Mouse (Mus musculus) lung, embryonic 15.5 days (tissue): ENCODE measurements around the gene Krt7. TPM values are rescaled to one million over a fixed set of nuclear protein-coding genes. Genes with fewer than 3 reads are reported as not detected.
A peak's percentile ranks its signal among the peaks of the same experiment; 100 is the strongest.

Experiments
- microRNA counts: library from miRNA; unstranded; fragments of <30 nt; microRNA quantifications from one replicate; lab custom pipeline; 2016
- microRNA-seq: library from miRNA; unstranded; fragments of <30 nt; microRNA quantifications from one replicate; pipeline ENCODE4, GENCODE M21; 2016
- polyA plus RNA-seq: library from polyadenylated mRNA; unstranded; fragments of >200 nt; fragmentation: Nextera tagmentation; extraction: Ambion mirVana; gene quantifications from 2 replicates; pipeline ENCODE4 v1.2.1, GENCODE M21; 2015

Krt7 gene
- polyA plus RNA-seq, 1 experiment from 2014 or later, result 158 TPM

MicroRNAs within 50 kb of the gene (microRNA counts, 519-probe panel; counts per million panel counts)
- microRNA mmu-miR-1941-3p (lab: Ali Mortazavi, UCI) (2,445 counts per million, percentile 45 among the panel's probes with 10 or more counts), microRNA mmu-miR-1941-5p (lab: Ali Mortazavi, UCI) (1,606 counts per million, percentile 8 among the panel's probes with 10 or more counts)

Small RNA genes within 50 kb of the gene (microRNA-seq; reads per million reads assigned to microRNA genes)
- gene Mir1941, result 1.3 reads per million

Other genes starting within 250 kb of the Krt7 start
- gene Acvr1b, start 237.0 kb upstream of the Krt7 start, polyA plus RNA-seq, result 5.9 and 6.0 TPM in 2 replicates
- 6.9 and 7.9 TPM in 2 replicates for gene Grasp, start 186.9 kb upstream of the Krt7 start, polyA plus RNA-seq
- gene Nr4a1, start 156.8 kb upstream of the Krt7 start, polyA plus RNA-seq, result 9.2 and 9.9 TPM in 2 replicates
- 74.5 and 76.8 TPM in 2 replicates for gene Atg101, start 126.8 kb upstream of the Krt7 start, polyA plus RNA-seq
- gene 6030408B16Rik, start 117.8 kb upstream of the Krt7 start, polyA plus RNA-seq, result 48.1 and 50.0 TPM in 2 replicates
- 1.7 and 2.0 TPM in 2 replicates for gene Krt80, start 40.9 kb upstream of the Krt7 start, polyA plus RNA-seq
- gene Krt87, start 27.8 kb downstream of the Krt7 start, polyA plus RNA-seq, result 0.38 and 0.39 TPM in 2 replicates
- gene Krt88, start 36.7 kb downstream of the Krt7 start, polyA plus RNA-seq, result not detected in 2 replicates
- gene Krt81, start 52.7 kb downstream of the Krt7 start, polyA plus RNA-seq, result not detected in 2 replicates
- gene Krt86, start 62.4 kb downstream of the Krt7 start, polyA plus RNA-seq, result not detected in 2 replicates
- 0.13 TPM in 1 of 2 replicates, not detected in the other for gene Krt83, start 80.5 kb downstream of the Krt7 start, polyA plus RNA-seq
- not detected in 2 replicates for gene Gm49425, start 106.2 kb downstream of the Krt7 start, polyA plus RNA-seq
- gene Krt84, start 121.8 kb downstream of the Krt7 start, polyA plus RNA-seq, result not detected in 2 replicates
- not detected in 2 replicates for gene Krt82, start 139.6 kb downstream of the Krt7 start, polyA plus RNA-seq
- 0.05 TPM in 1 of 2 replicates, not detected in the other for gene Krt90, start 151.9 kb downstream of the Krt7 start, polyA plus RNA-seq
- 0.05 and 0.14 TPM in 2 replicates for gene Krt75, start 162.9 kb downstream of the Krt7 start, polyA plus RNA-seq
- not detected in 2 replicates for gene Gm5414, start 217.1 kb downstream of the Krt7 start, polyA plus RNA-seq
- gene Gm5478, start 236.3 kb downstream of the Krt7 start, polyA plus RNA-seq, result not detected in 2 replicates